Mouse (Mus musculus): ENCODE data around the gene Elovl3.

GRCm38 (mm10) chr19:46120872-46121271 lies 10.8 kb upstream of the Elovl3 start:
- TF ChIP-seq MYOG (IDR thresholded peaks at IDR 0.05; ENCODE audit: control insufficient read depth, extremely low read depth, insufficient read length) (no peak), CTCF (IDR thresholded peaks at IDR 0.05; ENCODE audit: control insufficient read depth, insufficient read depth, insufficient read length) (no peak), MAX (IDR thresholded peaks at IDR 0.05) (no peak), USF1 (IDR thresholded peaks at IDR 0.05; ENCODE audit: low read depth) (no peak)

All from C2C12 (cell line).